Mouse (Mus musculus) olfactory bulb, adult 2 months (tissue): ENCODE results near the gene Zbtb8b.

Experiments
- CTCF ChIP-seq: fragments of 200-500 bp; IDR thresholded peaks from 2 replicates; pipeline ENCODE4 v1.5.1; 2012; ENCODE audit warnings: low read depth, mild to moderate bottlenecking, low read length, moderate library complexity; ENCODE audit not compliant: insufficient read depth
- POLR2A ChIP-seq: fragments of 200-500 bp; IDR thresholded peaks from 2 replicates; pipeline ENCODE4 v1.6.1; 2012; ENCODE audit warnings: mild to moderate bottlenecking, low read depth, low read length, moderate library complexity; ENCODE audit not compliant: insufficient read depth

GRCm38 (mm10) chr4:129386989-129387388 lies 53.7 kb downstream of the Zbtb8b start:
- TF ChIP-seq CTCF (no peak), POLR2A (no peak)
